Mouse (Mus musculus) fibroblast of lung, adult 2 months (primary cell): ENCODE results near the gene Mettl21a.
A peak's percentile ranks its signal among the peaks of the same experiment; 100 is the strongest.
"Not testable (repeated sequence)": the region's sequence is repeated elsewhere in the genome, so short reads cannot be mapped to it uniquely, and the experiment has no call there.

ENCODE experiments used
- DNase-seq: peaks from one replicate; pipeline ENCODE4 v3.0.0-alpha.2; 2011; ENCODE audit warnings: low read depth

Gene Mettl21a

DNA sequence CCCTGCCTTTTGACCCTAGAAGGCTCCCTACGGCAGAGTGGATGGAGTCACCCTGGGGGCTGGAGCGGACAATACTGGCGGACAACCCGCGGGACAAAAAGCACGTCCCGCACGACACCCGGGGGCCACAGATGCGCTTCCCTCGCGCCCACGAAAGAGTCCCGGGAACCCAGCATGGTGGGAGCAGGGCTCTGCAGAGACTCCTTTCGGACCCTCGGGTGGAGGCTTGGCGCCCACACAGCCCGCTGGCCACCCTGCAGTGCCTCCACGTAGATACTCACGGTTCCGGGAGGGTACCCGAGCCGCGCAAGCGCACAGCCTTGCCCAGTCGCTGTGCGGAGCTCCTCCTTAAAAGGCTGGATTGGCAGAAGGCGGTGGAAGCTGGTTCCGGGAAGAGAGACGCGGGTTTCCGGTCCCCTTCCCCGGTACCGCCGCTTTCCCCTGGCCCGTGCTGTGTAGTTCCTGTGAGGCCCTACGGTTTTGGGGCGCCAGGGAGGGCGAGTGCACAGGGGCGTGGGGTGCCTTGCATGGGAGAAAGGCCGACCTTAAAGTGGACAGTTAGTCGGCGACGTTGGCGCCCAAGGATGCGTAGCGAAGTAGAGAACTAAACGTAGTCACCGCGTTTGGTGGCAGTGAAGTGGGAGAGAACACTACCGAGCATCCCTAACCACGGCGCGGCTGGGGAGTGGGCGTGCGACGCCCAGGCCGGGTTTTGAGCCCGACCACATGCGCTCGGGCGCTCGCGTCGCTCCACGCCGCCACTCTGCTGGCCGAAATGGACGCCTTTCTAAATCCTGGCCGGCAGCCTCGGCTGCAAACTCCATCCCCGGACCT is at the start of gene Mettl21a:
Gene Mettl21a (minus strand): TSS at position 362 of the 834 bp plus-strand sequence.
- no peak for DNase-seq

DNA sequence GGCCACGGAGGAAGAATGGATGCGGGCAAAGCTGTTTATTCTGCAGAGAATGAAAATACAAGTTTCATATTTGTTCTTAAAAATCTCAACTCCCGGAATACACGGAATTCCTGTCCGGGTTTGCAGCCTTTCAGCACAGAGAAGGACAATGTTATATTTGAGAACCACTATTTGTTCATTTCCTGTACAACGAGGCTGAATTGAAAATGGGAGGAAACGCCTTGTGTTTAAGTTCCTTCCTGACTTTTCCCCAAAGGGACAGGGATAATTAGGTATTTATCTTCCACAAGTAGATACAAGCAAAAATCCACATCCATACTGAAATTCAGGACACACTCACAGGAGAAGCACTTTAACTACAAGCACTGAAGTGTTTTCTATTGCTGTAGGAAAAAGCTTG is 41.8 kb upstream of the Mettl21a start:
- DNase-seq, result no peak

DNA sequence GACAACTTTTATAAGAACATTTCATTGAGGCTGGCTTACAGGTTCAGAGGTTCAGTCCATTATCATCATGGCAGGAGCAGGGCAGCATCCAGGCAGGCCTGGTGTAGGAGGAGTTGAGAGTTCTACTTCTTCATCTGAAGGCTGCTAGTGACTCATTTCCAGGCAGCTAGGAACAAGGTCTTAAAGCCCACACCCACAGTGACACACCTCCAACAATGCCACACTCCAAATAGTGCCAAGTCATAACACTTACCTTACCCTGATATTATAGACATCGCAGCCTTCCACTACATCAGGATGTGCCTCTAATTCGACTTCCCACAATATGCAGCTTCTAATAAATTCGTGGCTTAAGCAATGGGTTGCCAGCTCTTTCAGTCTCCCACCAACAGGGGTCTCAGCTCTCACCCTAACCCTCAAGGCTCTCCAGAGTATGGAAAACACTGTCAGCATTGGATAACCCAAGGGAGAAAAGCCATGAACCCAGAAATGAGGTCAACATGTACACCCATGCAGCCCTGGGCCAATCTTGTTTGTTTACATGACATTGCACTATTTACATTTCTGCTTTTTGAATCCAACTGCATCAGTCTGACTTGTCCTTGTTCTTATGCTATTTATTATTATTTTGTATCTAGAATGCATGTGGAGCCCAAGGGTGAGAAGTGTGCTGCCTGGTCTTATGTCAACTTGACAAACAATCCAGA is 39.5 kb upstream of the Mettl21a start:
- DNase-seq, result no peak

DNA sequence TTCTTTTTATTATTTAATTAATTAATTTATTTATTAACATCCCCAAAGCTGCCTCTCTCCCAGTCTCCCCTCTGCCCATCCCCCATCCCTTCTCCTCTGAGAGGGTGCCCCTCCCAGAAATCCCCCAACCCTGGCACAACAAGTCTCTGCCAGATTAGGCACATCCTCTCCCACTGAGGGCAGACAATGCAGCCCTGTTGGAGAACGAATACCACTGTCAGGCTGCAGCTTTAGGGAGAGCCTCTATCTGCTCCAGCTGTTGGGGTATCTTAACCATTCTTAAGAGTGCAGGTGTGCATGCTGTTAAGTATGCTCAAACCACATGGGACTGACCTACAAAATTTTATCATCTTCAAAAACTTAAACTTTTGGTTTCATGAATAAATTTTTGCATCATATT is 38.4 kb upstream of the Mettl21a start:
- no peak for DNase-seq

DNA sequence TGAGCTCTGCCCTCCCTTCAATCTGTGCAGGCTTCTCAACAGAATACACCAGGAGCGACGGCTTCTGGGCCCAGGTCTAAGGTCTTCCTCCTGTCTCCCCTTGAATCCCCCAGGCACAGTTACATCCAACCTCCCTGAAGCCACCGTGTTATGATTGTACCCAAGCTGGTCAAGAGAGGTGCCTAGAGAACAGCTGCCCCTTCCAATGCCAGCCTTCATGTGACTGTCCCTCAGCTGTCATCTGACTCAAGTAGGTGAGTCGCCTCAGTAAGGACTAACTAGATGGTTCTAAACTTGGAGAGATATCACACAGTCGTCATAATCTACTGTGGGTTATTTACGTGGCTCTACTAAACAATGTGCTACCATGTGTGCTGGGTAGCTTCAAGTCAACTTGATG is 36.7 kb upstream of the Mettl21a start:
- DNase-seq, result no peak

DNA sequence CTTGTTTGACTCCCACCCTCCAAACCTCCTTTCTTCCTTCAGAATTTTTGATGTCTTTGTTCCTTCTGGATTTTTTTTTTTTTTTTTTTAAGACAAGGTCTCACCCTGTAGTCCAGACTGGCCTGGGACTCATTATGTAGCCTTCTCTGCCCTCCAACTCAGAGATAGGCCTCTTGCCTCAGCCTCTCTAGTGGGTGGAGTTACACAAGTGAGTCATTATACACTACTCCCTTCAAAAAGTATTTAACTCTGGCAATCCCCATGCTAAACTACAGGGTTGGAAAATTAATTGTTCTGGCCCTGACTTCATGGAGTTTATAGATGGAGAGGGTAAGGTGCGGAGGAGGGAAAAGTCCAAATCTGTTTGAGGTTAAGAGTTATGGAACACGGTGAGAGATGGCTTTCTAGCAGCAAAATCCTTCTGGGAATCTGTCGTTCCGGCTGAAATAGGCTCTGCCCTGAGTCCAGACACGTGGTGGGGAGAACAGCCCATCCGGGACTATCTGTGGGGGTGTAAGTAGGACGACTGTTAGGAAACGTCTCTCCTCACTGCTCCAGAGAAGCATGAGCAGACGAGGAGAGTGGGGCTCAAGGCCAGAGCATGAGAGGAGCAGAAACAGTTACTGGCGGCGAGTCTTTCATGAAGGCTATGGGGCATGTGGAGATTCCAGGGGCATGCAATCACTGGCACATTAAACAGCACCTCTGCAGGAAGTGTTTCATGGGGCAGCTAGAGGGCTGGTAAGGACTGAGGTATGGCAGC is 32.5 kb upstream of the Mettl21a start:
- peak; percentile 37 for DNase-seq

DNA sequence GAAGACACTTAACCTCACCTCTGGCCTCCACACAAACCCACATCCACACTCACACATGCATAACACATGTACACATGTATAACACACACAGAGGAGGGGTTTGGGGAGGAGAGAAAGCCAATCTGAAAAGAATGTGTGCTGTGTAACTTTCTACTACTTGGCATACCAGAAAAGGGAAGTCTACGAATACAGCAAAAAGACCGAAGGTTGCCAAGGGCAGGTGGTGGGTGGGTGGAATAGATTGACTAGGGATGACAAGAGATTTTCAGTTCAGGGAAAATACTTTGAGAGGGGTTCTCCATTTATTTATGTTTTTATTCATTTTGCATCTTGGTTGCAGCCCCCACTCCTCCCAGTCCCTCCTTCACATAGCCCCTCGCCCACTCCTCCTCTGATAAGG is 27.5 kb upstream of the Mettl21a start:
- DNase-seq, result no peak

DNA sequence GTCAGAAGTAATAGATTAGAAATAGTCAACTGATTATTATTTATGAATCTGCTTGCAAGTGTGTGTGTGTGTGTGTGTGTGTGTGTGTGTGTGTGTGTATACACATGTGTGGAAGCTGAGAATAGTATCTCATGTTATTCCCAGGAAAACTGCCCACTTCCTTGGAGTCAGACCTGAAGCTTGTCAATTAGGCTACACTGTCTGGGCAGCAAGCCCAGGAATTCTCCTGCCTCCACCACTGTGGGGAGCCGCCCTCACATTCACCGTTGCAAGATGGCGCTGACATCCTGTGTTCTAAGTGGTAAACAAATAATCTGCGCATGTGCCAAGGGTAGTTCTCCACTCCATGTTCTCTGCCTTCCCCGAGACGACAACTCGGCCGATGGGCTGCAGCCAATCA is 25.5 kb upstream of the Mettl21a start:
- not testable (repeated sequence) for DNase-seq

DNA sequence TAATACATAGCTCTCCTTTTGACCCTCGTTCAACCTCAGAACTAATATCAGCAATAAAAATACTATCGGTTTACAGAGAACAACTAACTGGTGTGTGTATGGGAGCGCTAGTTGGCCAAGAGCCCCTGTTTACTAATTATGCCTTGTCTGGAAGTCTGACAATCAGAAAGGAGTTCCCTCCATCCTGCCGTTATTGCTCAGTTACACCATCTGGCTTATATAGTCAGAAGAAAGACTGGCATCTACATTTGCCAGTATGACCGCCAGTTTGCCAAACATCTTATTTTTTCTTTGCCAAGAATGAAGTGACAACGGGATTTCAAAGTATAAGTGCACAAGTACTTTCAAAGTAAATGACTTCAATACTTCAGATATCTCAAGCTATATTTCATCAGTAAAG is 24.0 kb upstream of the Mettl21a start:
- no peak for DNase-seq

DNA sequence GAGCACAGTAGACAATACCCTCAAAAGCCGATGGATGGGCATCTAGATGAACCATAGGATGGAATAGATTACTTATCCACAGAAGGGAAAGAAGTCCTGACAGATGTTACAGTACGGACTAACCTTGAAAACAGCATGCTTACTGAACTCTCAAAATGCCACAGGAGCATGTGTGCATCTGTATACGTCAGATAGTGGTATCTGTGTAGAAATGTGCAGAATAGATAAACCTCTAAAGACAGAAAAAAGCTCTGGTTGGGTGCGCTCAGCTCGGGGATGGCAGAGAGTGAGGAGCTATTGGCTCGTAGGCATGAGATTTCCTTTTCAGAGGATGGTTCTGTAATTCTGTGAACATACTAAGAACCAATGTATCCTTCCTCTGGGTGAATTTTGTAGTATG is 22.2 kb upstream of the Mettl21a start:
- DNase-seq, result no peak

DNA sequence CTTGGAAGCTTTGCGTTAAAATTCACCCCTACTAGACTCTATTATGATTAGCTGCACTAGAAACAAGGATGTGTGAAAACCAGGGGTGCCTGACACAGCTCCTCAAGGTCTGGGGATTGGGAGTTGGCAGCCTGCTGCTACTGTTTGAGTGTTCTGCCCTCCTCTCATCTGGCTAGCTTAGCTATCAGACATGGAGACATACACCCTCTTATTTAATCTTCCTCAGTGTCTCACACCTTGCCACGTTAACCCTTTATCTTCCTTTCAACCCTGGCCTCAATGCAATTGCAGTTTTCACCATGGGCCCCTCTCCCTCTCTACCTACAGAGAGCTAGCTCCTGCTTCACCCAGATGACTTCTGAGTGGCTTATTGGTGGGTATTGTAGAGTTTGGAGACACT is 18.6 kb upstream of the Mettl21a start:
- DNase-seq, result no peak

DNA sequence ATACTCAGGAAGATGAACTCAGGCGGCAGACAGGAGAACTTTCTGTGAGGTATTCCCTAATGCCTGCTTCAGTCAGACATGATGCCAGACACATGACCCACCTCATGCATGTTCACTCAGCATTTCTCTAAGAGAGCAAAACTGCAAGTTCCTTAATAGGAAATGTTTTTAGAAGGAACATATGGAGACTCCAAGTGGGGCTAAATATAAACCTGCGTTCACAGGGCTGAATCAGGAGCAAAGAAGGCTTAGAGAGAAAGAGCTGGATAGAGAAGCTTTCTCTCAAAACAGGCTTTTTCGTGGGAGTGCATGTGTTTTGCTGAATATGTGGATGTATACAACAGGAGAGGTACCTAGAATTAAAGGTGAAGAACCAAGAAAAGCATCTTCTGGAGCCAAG is 16.2 kb upstream of the Mettl21a start:
- DNase-seq, result no peak

DNA sequence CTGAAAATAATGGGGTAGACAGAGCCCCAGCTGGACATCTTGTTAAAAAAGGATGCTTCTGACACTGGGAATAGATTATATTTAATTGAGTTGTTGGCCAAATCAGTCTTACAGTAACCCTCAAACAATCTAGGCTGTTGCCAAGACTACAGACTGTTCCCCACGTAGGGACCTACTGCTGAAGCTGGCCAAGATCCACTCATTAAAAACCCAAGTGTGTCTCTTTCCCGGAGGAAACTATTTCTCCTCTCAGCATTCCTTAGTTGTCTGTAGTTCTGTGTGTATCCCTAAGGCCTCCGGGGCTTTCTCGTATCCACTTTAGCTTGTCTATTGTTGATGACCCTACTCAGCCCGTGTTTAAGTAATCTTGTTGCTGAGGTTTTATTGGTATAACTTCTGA is 14.5 kb upstream of the Mettl21a start:
- DNase-seq, result no peak

DNA sequence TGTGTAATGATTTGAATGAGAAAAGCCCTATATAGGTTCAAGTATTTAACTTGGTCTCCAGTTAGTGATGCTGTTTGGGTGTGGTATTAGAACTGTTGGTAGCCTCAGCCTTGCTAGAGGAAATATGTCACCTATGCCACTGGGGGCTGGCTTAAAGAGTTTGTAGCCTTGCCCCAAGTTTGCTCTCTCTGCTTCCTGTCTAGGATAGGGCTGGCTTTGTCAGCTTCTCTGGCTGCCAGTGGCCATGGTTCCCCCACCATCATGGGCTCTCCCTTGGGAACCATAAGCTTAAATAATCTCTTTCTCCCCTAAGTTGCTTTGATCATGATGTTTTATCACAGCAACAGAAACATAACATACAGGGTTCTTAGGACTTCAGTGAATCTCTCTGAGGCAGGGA is 8.2 kb upstream of the Mettl21a start:
- DNase-seq, result no peak

DNA sequence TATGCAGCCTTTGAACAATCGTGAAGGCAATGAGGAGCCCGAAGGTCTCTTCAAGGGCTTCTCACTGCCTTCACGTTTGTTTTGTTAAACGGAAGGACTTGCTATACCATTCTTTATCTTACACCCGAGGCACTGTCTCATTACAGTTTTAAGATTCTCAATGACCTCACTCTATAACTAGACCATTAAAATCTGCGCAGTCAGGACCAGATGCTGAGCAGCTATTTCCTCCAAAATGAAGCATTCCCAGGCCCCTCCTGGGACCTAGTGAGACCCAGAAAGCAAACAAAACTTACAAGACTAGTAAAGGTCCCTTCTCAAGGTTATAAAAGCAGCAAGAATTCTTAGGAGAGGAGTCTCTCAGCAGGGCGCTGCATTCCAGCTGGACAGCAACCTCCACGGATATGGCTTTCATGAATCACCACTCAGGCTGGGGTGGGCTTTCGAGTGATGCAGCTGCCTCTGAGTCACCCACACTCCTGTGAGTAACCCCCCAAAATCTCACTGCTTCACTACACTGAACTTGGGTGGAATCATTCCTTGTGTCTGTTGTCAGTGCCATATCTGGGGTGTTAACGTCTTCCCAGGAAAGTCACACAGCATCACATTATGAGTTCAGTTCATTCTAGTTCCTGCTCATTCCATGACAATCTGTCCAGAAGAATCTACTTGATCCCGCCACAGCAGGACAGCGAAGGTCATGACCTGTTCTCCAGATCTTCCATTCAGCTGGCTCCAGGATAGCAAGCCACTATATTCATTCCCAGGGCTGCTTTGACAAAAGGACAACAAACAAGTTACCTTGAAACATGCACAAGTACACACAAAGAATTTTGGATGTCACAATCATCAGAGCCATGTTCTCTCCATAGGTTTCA is 6.8 kb upstream of the Mettl21a start:
- no peak for DNase-seq

DNA sequence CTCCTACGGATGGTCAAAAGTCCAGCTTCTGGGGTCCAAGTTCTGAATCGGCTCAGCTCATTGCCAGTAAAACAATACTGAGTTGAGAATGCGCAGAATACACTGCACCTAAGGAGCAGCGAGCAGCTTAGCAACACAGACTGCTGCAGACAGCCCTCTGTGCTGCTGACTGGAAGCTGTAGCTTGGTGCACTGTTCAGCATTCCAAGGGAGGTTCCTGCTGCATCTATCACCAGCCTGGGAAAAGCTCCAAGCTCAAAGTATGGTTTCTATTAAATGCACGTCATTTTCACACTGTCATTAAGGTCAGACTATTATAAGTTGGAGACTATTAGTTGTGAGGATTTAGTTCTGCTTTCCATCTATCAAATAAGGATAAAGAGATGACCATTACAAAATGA is 4.1 kb upstream of the Mettl21a start:
- DNase-seq, result no peak

DNA sequence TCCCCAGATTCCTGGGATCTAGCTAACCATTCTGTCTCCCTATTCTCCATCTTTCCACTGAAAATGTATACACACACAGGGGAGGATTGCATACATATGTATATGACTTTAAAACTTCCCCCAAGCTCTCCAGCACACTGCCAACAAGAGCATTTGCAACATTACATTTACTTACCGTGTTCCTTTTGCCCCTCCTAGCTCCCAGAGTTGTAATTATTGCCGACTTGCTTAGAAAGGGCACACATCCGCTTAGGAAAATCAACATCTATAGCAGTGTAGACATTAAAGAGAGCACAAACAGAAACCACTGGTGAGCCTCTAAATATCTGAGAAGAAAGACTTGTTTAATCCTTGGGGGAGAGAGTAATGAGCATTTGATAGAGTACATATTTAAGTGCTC is 1.2 kb upstream of the Mettl21a start:
- no peak for DNase-seq

DNA sequence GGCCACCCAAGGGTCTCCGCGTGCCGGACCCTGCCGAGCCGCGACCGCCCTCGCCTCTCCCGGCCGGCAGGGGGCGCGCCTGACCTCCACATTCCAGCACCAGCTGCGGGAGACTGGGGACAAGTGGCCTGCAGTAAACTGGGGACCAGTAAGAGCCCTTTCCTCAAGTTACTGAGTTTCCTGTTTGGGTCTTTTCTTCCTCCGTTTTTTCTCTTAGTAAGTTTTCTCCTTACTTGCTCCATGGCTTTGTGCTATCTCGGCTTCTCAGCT is 608 bp upstream of the Mettl21a start:
- no peak for DNase-seq

DNA sequence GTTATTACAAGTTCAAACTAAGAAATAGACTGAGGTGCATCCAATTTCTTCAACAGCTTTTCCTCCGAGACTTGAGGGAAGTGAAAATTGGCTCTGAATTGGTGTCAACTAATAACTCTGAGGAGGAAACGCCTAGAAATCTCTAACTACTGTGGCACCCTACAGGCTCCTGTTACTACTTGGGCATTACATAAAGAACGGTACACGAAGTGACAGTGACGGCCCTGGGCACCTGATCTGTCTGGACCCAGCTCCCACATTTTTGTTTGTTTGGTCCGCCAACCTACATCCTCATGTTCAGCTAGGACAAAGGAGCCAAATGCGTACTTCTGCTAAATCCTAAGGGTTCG is 536 bp downstream of the Mettl21a start:
- no peak for DNase-seq

DNA sequence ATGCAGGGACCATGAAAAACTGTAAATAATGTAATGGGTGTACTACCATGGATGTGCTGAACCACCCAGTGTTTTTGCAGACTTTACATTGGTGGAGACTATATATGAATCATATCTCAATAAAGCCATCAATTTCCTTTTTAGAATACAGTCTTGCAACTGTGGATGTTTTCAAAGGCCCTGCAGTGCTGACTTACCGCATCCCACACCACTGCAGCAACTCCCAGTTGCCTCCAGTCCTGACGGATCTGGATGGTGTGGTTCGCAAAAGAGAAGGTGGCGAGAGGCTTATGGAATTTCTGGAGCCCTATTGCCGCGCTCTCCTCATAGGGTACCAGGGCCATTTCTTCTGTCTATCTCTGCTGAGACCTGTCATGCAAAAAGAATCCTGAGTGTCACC is 966 bp downstream of the Mettl21a start:
- DNase-seq, result no peak

DNA sequence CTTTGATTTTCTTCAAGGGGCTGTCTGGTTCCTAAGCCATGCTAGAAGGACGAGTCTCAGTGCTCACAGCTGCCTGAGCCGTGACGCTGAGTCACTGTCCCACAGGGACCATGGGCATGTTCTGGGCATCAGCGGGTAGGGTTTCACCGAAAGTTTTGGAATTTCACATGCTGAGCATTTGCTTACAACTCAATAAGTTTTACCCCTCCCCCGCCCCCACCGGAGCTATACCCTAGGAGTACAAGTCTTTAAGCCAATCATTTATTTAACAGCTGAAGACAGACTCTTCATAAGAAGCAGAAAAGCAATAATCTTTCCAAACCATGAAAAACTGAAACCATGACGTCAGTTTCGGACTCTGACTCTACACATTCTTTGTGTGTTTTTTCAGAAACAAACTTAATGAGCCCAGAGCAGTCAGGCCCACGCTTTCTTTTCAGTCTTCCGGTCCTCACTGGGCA is 1.5 kb downstream of the Mettl21a start:
- DNase-seq, result no peak

DNA sequence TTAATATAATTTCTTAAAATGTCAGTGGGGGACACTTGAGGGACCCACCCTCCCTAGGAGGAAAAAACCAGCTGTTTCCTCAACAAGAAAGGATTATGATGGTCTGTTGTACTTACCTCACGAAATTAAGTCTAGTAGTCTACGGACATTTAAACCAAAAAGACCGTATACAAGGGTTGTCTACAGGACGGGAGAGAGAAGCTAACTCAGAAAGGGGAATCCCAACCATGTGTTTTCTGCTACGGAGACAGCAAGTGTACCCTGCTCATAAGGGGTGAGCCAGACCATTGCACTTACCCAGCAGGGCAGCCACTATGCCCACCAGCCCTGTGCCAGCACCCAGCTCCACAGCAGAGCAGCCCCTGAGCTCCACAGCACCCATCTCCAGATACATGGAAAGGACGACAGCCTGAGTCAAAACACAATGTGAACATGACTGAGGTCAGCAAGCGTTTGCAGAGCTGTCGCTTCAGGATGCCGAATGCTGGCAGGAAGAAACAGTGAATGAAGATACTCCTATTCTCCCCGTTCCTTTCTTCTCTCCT is 2.2 kb downstream of the Mettl21a start:
- DNase-seq, result no peak
